Mouse (Mus musculus) brown adipose tissue, adult 24 weeks (tissue): ENCODE measurements around the gene Dtnb. TPM values are rescaled to one million over a fixed set of nuclear protein-coding genes. Genes with fewer than 3 reads are reported as not detected.
A peak's percentile ranks its signal among the peaks of the same experiment; 100 is the strongest.

ENCODE experiments used
- H3K27ac ChIP-seq: fragments of 200-500 bp; replicated peaks from 2 replicates; pipeline ENCODE4 v1.5.1; 2012; ENCODE audit warnings: low read depth, mild to moderate bottlenecking, low read length
- H3K4me1 ChIP-seq: fragments of 200-500 bp; 2 replicates; pipeline ENCODE4 v1.6.1; 2012; ENCODE audit warnings: low read length, mixed read lengths; ENCODE audit not compliant: control insufficient read depth, insufficient read depth, insufficient read length
- H3K4me3 ChIP-seq: fragments of 200-500 bp; 2 replicates; pipeline ENCODE4 v1.5.1; 2012; ENCODE audit warnings: low read depth, mild to moderate bottlenecking, low read length, moderate library complexity; ENCODE audit not compliant: insufficient read depth
- polyA plus RNA-seq: library from polyadenylated mRNA; stranded (reverse); fragments of >200 nt; gene quantifications from 2 replicates; pipeline ENCODE4 v1.2.4, GENCODE M21; 2012; ENCODE audit not compliant: missing spikeins, insufficient read depth, insufficient read length

Gene Dtnb
- polyA plus RNA-seq, 1 experiment, result 2.0 TPM

DNA sequence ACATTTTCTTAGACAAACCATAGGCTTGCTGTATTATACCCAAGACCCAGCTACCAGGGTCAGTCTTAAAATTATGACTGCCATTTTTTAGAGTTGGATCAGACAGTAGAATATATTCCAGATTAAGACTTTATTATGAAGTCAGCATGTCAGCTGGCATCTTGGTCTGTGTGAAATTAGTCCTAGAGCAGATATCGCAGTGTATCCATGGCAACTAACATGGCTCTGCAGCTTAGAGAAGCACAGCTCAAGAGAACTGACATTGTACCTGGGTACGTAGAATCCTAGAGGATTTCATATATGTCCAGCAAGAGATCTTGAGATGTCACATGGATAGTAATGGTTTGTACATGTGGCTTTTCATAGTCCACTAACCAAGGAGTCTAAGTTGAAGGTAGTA, 148.3 kb downstream of the Dtnb start:
- H3K4me3 ChIP-seq, result no peak overlapping the region
- no peak overlapping the region for H3K27ac ChIP-seq
- no peaks in the 10 kb centered on the region for H3K4me1 ChIP-seq

DNA sequence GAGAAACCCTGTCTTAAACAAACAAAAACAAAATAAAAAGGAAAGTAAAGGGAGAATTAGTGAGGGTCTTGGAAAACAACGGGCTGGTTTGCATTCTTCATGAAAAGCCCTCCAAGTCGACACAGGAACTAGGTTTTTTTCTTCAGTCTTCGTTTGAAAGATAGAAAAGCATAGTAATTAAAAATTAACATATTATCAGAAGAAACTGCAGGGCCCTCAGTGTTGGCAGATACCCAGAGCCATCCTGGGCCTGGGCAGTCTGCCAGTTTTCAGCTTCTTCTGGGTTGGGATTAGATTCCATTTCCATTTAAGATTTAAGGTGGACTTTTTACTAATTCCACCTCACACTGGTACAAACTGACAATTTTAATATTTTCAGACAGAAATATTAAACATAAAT, 151.6 kb downstream of the Dtnb start:
- H3K27ac ChIP-seq, result no peak overlapping the region
- no peak overlapping the region for H3K4me3 ChIP-seq
- H3K4me1 ChIP-seq, result no peaks in the 10 kb centered on the region

DNA sequence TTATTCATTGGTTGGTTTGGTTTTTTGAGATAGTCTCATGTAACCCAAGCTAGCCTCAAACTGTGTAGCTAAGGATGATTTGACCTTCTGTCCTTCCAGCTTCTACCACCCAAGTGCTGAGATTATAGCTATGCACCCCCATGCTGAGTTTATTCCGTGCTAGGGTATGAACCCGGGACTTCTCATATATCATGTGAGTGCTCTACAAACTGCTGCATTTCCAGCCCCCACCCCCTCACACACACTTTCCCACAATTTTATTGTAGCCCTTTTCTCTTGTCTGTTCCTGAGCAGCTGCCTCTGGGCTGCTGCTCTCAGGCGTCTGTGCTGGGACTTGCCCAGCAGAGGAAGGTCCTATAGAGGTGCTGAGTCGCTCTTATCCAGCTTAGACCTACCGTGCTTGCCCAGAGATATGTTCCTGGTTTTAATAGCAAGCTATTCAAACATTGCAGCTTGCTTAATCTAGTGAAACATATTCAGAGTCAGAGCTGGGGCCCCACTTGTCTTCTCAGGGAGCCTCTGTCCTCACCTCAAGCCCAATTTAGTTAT, 152.7 kb downstream of the Dtnb start:
- no peak overlapping the region for H3K27ac ChIP-seq

DNA sequence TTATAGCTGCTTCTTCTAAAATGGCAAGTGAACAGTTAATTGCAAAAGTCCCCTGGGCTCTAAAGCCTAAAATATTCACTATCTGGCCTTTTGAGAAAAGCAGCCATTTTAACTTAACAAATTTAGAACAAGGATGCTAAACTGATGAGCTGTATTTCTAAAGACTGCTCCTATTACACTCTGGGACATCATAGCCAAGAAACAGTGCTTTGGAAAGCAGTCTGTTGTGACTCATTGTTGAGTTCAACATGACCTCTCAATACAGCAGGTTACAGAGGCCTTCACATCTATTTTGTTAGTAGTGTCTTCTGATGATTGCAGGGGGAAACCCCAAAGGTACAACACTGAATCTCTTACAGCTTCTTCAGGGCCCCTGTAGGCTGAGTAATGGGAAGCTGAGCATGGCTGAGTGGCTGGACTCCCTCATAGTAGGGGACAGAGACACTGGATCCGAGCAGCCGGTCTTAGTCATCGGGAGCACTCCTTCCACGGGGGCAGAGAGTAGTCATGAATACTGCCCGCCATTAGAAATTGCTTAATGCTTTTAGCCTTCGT, 157.4 kb downstream of the Dtnb start:
- H3K4me1 ChIP-seq, result no peaks in the 10 kb centered on the region
- H3K4me3 ChIP-seq, result no peak overlapping the region
- H3K27ac ChIP-seq, result no peak overlapping the region

More for the DNA sequence above, 152.7 kb downstream of the Dtnb start:
- H3K4me3 ChIP-seq, result no peak overlapping the region
- no peaks in the 10 kb centered on the region for H3K4me1 ChIP-seq

DNA sequence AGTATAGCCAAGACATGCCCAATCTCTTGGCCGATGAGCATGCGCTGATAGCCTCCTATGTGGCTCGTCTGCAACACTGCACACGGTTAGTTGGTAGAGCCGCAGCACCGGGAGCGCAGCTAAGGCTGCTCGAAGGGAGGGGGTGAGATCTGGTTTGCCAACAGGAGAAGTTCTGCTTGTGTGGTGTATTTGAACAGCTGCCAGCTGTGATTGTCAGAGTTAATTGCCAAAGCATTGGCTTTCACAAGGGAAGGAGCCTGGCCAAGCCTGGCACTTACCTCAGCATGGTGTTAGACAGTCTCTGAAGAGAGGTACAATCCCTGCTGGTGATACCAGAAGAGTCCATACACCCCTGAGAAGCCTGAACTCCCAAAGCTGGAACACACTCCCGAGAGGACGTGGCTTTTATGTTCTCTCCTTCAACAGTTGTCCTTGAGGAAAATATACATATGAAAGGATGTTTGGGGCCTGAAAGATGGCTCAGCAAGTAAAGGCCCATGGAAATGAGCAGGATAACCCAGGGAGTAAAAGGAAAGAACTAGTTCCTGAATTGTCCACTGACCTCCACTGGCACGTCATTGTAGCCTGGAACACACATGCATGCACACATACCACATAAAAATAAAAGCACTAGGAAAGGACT, 160.6 kb downstream of the Dtnb start:
- Histone ChIP-seq H3K27ac (no peak overlapping the region), H3K4me3 (no peak overlapping the region), H3K4me1 (no peaks in the 10 kb centered on the region)

DNA sequence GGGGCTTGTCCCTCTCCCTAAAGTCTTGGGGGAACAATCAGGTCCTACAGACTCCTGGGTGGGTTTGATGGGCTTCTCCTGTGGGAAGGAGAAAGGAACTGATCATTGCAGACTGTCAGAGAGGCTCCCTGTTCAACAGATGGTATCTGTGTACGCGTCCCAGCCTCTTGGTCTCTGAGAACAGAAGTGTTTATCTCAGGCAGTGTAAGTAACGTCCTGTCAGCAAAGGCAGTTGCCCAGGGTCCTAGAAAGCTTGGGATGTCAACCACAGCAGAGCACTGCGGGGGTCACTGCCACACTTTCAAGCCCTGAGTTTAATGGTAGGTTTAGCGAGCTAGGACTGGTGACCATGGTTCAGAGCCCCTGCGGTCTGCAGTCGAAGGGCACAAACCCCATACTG, 161.1 kb downstream of the Dtnb start:
- H3K4me1 ChIP-seq, result no peaks in the 10 kb centered on the region
- no peak overlapping the region for H3K4me3 ChIP-seq
- H3K27ac ChIP-seq, result no peak overlapping the region

DNA sequence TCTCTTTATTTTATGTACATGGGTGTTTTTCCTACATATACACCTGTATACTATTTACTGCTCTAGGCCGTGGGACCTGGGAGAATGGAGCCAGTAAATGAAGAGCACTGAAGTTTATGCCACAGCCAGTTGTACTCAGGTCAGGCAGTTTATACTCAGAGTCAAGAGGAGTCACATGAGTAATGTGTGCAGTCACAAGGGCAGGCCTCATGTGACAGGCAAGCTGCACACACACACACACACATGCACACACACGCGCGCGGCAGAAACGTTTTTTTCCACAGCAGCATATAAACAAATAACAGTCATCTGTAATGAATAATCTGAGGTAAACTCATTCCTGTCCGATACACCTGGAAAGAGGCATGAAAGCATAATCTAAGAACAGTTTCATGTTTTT, 164.8 kb downstream of the Dtnb start:
- H3K4me1 ChIP-seq, result no peaks in the 10 kb centered on the region
- no peak overlapping the region for H3K4me3 ChIP-seq
- H3K27ac ChIP-seq, result no peak overlapping the region

DNA sequence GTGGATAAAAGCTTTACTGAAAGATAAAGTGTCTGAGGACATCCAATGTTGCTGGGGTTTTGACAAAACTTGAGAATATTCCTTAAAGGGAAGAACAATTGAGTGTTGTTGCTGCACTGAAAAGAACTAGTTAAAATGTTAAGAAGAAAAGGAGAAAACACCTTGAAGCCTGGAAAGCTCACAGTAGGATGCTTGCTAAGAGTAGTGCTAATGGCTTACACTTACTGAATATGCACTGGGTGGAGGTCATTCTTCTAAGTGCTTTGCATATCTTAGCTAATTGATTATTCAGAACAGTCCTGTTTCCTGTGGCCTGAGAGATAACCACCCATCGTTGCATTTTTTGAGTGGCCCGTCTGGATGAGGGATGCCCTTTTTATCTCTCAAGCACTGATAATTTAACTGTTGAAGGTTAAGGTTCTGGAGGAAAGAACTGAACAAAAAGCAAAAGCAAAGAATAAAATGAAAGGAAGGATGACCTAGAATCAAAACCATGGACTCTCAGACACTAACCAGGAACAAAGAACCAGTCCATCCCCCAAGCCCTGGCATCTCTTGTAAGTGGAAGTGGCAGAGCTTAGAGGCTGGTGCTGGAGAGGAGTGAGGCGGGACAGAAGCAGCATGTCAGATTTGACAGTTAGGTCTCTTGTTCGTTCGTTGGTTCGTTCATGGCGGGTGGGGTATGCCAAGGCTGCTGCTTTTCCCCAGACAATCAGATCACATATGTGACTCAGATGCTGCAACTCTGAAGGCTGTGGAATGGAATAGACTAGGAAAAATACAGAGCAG, 166.8 kb downstream of the Dtnb start:
- H3K27ac ChIP-seq, result no peak overlapping the region
- H3K4me3 ChIP-seq, result no peak overlapping the region
- H3K4me1 ChIP-seq, result no peaks in the 10 kb centered on the region

DNA sequence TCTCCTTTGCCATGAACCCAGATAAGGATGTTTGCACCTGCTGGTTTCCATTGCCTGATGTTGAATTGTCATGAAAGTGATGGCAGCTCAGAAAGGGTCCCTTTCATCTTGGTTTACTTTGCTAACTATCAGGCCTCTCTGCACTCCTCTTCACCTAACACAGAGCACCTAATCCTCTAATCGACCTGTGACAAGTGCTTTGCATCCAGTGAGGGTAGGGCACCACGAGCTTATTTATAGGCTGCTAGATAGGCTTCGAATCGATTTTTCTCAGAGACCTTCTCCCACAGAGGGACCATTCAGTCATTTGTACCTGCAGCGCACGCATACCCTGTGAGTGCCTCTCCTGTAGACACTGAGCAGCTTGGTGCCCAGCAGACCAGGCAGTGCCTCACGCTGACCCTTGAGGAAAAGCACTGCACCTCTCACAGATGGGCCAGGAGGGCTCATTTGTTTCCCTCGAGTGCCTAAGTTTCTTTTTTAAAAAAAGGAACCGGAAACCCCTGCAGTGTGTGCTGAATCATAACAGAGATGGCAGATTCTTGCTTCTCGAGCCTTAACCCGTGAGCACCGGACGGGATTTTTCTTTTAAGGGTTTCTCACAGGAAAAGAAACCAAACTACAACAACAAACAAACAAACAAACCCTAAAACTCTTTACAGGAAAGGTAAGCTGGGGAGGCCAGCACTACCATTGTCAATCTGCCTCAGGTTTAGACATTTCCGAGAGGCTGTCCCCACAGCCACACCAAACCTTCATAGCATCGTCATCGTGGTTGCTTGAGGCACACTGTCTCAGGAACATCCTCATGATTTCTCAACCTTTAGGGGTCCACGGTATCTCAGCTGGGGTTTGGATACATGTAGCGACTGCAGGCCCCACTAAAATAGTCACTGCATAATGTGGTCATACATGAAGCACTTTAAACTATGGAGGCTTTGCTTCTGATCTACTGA, 167.8 kb downstream of the Dtnb start:
- Histone ChIP-seq H3K27ac (peak overlapping the region; percentile 49), H3K4me3 (no peak overlapping the region), H3K4me1 (peaks cover 2% of the 10 kb centered on the region; the same call in 1 of the 2 replicates)

DNA sequence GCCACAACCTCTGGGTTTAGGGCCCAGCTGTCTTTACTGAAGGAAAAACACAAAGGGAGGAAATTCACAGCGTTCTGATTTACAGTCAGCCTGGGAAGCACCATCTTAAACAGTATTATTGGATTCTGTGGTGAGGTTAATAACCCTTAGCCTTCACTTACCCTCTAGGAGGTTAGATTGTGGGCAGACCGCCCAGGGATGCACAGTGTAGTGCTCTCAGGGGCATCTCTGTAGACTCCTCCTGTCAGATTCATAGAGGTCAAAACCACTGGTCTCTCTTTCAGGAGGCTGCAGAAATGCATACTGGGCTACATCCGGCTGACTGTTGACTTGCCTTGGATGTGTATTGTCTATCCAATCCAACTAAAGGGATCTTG, 168.5 kb downstream of the Dtnb start:
- peaks cover 6% of the 10 kb centered on the region for H3K4me1 ChIP-seq
- 0 out of 2 replicates have a peak overlapping the region, but pooled peaks have one; percentile 30 for H3K27ac ChIP-seq
- H3K4me3 ChIP-seq, result no peak overlapping the region

DNA sequence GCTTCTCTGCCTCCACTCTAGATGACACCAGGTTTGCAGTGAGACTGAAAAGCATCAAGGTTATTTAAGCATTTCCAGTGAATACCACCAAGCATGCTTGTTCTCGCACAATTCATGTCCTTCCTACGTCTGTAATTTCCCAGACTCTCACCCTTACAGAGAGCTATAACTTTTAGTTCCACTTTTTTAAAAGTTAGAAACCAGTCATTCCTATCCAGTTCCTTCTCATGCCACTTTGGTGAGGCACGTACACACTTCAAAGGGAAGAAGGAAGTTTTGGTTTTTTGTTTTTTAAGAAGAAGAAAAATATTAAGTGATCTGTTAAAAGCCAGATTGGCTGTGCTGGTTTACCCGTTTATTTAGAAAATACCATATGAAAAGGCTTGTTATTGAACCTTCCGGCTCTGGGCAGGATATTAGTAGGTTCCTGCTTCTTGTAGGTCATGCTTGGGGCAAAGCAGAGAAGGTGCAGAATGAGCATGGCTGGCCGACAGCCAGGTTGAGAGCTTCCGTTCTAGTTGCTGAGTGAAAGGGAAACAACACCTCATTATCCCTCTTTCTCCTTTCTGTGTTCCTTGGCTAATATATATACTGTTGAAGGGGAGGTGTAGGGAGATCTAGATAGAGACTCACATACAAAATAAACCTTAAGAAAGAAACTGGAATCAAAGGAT, 173.4 kb downstream of the Dtnb start:
- no peak overlapping the region for H3K4me3 ChIP-seq
- H3K27ac ChIP-seq, result peak overlapping the region; percentile 69
- H3K4me1 ChIP-seq, result peaks cover 6% of the 10 kb centered on the region

DNA sequence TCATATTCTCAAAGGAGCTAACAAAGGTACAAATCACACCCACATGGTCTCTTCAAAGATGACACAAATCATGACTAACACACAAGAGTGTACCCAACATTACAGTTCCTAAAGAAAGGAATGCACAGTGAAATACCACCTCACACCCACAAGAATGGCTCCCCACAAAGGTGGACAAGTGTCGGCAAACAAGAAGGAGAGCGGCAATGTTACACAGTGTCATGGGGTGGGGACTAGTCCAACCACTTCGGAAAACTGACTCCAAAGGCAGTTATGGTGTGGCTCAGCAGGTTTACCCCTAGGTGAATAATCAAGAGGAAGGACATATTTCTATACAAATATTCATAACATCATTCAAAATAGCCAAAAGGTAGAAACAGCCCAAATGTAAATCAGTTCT, 174.2 kb downstream of the Dtnb start:
- Histone ChIP-seq H3K4me3 (no peak overlapping the region), H3K4me1 (peaks cover 6% of the 10 kb centered on the region), H3K27ac (no peak overlapping the region)

DNA sequence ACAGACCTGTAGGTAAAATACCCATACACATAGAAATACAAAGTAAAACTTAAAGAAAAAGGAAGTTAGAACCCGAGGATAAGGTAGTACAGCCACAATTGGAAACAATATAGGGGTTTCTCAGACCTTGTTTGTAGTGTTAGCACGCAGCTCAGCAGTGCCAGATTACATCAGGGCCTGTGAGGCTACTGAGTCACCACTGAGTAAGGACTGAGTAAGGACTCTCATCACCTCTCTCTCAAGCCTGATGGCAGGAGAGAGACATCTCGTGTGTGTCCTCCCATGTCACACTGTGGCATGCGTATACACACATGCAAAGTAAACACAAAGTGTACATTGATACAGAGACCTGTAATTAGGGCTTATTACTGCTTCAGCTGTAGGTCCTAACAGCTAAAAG, 175.4 kb downstream of the Dtnb start:
- Histone ChIP-seq H3K4me3 (no peak overlapping the region), H3K27ac (no peak overlapping the region)

DNA sequence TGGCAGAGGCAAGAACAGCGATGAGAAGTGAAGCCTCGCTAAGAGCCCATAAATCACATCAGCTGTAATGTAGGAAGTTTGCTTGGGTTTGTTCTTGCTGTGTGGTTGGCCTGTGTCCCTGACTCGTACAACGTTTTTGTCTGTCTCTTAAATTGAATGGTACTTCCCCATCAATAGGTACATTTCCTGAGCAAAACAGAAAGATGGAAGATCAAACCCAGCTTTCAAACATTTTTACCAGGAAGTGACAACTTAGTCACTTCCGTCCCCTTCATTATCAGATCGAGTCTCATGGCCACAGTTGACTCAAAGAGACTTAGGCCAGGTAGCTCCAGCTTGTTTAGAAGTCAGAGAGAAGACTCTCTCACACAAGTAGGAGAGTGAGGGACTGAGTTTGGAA, 183.3 kb downstream of the Dtnb start:
- Histone ChIP-seq H3K27ac (no peak overlapping the region), H3K4me1 (peaks cover 3% of the 10 kb centered on the region; the same call in 1 of the 2 replicates), H3K4me3 (no peak overlapping the region)

More for the DNA sequence above, 175.4 kb downstream of the Dtnb start:
- peaks cover 6% of the 10 kb centered on the region for H3K4me1 ChIP-seq
